Mouse (Mus musculus): ENCODE results near the gene Nrxn3. TPM values are rescaled to one million over a fixed set of nuclear protein-coding genes. Genes with fewer than 3 reads are reported as not detected.

The Nrxn3 gene
- total RNA-seq, 2 experiments from 2014 or later = 1.3 to 1.5 TPM

GRCm38 (mm10) chr12:90159911-90160310 is 1437.2 kb downstream of the Nrxn3 start:
- DNase-seq = no peak

- no peak for DNase-seq
These were observed 1443.4 kb downstream of the Nrxn3 start for GRCm38 (mm10) chr12:90166118-90166517.

GRCm38 (mm10) chr12:90181566-90181965 is 1458.9 kb downstream of the Nrxn3 start:
- no peak for DNase-seq

GRCm38 (mm10) chr12:90183021-90183420 is 1460.3 kb downstream of the Nrxn3 start:
- DNase-seq = no peak

- DNase-seq = no peak
These were observed 1473.5 kb downstream of the Nrxn3 start for GRCm38 (mm10) chr12:90196161-90196560.

GRCm38 (mm10) chr12:90197994-90198393 is 1475.3 kb downstream of the Nrxn3 start:
- DNase-seq = no peak

GRCm38 (mm10) chr12:90202501-90202900 is 1479.8 kb downstream of the Nrxn3 start:
- DNase-seq = no peak

GRCm38 (mm10) chr12:90211410-90211809 is 1488.7 kb downstream of the Nrxn3 start:
- DNase-seq = no peak

- no peak for DNase-seq
These were observed 1494.4 kb downstream of the Nrxn3 start for GRCm38 (mm10) chr12:90217060-90217459.

GRCm38 (mm10) chr12:90229062-90229461 is 1506.4 kb downstream of the Nrxn3 start:
- DNase-seq = no peak

GRCm38 (mm10) chr12:90236093-90236492 is 1513.4 kb downstream of the Nrxn3 start:
- DNase-seq = no peak

- no peak for DNase-seq
These were observed 1537.6 kb downstream of the Nrxn3 start for GRCm38 (mm10) chr12:90260301-90260700.

- no peak for DNase-seq
These were observed 1545.4 kb downstream of the Nrxn3 start for GRCm38 (mm10) chr12:90268111-90268510.

GRCm38 (mm10) chr12:90270763-90271379 is 1548.2 kb downstream of the Nrxn3 start:
- DNase-seq = no peak

- no peak for DNase-seq
These were observed 1552.1 kb downstream of the Nrxn3 start for GRCm38 (mm10) chr12:90274621-90275236.

GRCm38 (mm10) chr12:90281236-90281635 is 1558.6 kb downstream of the Nrxn3 start:
- DNase-seq = no peak

- no peak for DNase-seq
These were observed 1560.3 kb downstream of the Nrxn3 start for GRCm38 (mm10) chr12:90283022-90283421.

- DNase-seq = no peak
These were observed 1580.0 kb downstream of the Nrxn3 start for GRCm38 (mm10) chr12:90302671-90303070.

GRCm38 (mm10) chr12:90331806-90332205 is 1609.1 kb downstream of the Nrxn3 start:
- DNase-seq = no peak

- DNase-seq = no peak
These were observed 1609.8 kb downstream of the Nrxn3 start for GRCm38 (mm10) chr12:90332459-90332858.

- no peak for DNase-seq
These were observed 1615.0 kb downstream of the Nrxn3 start for GRCm38 (mm10) chr12:90337496-90338228.

- DNase-seq = no peak
These were observed 1615.5 kb downstream of the Nrxn3 start for GRCm38 (mm10) chr12:90338229-90338557.
